Mouse (Mus musculus) frontal cortex, adult 2 months (tissue): Measurements from ENCODE around the gene Zc3h12c. TPM values are rescaled to one million over a fixed set of nuclear protein-coding genes. Genes with fewer than 3 reads are reported as not detected.
A peak's percentile ranks its signal among the peaks of the same experiment; 100 is the strongest.

Experiments used
- DNase-seq, 2 experiments: peaks; one replicate each; pipeline ENCODE4 v3.0.0; 2022; ENCODE audit warnings: low spot score in 1 of 2; ENCODE audit errors: extremely low spot score in 1 of 2
- polyA plus RNA-seq: library from polyadenylated mRNA; depleted of rRNA; stranded (reverse); fragments of >200 nt; gene quantifications from 2 replicates; pipeline ENCODE4 v1.2.3, GENCODE M21; 2012

The Zc3h12c gene
- polyA plus RNA-seq, 1 experiment = 6.4 TPM

GRCm38 (mm10) chr9:52167506-52167862 lies 888 bp downstream of the Zc3h12c start:
- peak in 1 of 2 experiments; percentile 59 for DNase-seq

- DNase-seq = no peak
Observed at GRCm38 (mm10) chr9:52167084-52167483, 1.3 kb downstream of the Zc3h12c start.

DNA sequence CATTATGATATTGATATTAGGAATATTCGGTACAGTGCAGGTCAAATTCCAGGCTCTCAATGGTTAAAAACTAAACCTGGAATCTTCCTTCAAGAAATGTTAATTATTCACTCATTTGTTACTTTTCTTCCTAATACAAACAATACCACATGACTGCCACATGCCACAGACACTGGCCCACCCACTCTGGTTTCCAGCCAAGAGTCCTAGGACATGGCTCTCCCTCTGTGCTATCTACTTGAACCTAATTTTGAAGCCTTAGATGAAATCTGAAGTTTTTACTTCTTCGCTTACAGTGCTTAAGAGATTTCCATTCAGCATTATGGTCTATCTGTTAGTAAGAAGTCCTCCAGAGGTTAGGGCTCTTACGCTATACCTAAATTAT lies 2.7 kb downstream of the Zc3h12c start:
- DNase-seq = no peak

GRCm38 (mm10) chr9:52165076-52165705 lies 3.2 kb downstream of the Zc3h12c start:
- DNase-seq = no peak

GRCm38 (mm10) chr9:52160512-52160911 lies 7.9 kb downstream of the Zc3h12c start:
- DNase-seq = no peak

DNA sequence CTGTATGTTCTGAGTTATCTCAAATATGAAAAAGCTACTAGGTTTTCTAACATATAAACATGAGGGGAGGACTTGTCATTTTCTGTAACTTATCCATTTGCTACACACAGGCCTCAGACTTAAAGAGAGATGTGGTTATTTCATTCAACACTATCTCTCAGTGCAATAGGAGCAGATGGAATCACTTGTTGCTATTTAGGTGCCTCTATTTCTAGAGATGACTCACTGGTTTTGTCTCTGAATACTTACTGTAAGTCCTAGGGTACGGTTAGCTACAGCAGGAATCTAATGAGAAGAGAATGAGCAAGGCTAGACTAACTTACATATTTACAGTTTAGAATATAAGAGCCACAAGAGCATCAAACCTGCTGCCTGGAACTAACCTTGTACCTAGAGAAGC lies 9.8 kb downstream of the Zc3h12c start:
- peak; percentile 21 to 66 for DNase-seq

- DNase-seq = no peak
Observed at GRCm38 (mm10) chr9:52155417-52155816, 13.0 kb downstream of the Zc3h12c start.

GRCm38 (mm10) chr9:52154253-52154652 lies 14.1 kb downstream of the Zc3h12c start:
- no peak for DNase-seq

DNA sequence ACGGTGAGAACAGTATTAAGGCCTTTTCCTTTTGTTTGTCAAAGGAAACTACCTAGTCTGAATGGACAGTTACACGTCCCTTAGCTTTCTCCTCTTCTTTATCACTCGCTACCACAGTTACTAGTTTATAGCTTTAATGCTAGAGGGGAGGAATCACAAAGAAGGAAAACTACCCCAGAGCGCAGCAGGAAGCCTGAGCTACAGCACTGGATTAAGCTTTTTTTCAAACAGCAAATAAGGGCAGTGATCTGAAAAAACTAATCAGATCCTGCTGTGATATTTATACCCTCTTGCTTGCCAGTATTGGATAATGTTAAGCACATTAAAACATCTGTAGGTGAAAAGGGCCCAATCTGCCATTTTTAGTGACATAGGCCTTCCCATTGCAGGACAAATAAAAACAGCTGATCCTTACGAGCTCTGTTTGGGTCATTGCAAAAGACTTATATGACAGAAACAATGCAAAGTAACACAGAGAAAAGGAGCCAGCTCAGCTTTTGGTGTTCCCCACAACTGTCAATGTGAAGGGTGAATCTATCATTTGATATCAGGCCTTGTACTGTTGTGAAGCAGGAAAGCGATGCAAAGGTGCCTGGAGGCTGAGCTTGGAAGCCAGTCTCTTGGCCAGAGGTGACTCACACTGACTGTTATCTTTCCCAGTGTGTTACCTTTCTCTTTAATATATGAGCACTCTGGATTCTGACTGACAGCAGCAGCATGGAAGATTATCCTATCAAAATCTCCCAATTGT lies 16.1 kb downstream of the Zc3h12c start:
- DNase-seq = no peak

- no peak for DNase-seq
Observed at GRCm38 (mm10) chr9:52149768-52150167, 18.6 kb downstream of the Zc3h12c start.

DNA sequence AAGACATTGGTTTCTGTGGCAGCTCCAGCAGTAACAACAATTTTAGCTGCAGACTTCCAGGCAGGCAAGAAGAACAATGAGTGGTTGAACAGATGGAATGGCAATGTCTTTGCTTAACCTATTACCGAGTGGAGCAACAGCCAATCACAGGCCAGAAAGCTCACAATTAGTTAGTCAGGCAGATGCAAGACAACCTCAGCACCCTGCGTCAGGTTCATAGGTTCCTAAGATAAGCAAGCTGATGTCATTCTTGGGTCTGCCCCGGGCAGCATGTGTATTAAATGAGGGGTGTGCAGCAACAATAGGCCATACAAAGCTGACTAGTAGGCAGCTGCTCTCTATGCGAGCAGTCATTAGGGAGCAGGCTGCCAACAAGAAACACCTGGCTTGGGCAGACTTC lies 19.1 kb downstream of the Zc3h12c start:
- no peak for DNase-seq

- DNase-seq = no peak
Observed at GRCm38 (mm10) chr9:52148831-52149230, 19.5 kb downstream of the Zc3h12c start.

GRCm38 (mm10) chr9:52148311-52148710 lies 20.1 kb downstream of the Zc3h12c start:
- DNase-seq = no peak

DNA sequence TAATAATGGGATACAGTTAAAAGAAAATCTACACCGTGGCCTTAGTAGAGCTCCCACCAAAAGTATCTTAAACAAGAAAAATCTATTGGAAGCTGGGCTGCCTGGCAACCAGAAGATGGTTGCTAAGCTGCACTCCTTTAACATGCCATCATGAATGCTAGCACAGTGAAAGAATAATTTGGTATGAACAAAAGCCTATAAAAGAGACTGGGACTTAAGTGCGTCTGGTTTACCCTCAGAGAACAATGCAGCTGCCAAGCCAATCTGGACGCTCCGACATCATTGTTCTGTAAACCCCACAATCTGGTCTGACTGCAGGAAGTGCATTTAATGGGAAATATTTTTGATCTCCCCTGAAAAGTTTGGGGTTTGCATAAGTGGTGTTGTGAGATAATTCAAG lies 22.1 kb downstream of the Zc3h12c start:
- DNase-seq = no peak

DNA sequence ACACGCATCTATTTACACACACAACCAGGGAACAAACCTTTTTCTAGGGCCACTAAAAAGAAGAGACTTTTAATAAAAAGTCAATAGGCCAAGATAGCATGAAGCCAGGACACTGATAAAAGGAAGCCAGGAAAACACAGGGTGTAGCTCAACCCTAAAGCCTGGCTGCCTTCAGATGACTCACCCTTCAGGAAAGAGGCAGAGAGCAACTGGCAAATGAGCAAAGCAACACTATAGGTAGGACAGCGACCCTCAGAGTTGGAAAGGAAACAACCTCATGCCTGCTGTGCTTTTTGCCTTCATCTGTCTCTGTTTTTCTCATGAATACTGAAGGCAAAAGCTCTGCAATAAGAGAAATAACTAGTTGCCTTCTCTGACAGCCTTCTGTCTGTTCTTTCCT lies 35.6 kb downstream of the Zc3h12c start:
- DNase-seq = no peak

DNA sequence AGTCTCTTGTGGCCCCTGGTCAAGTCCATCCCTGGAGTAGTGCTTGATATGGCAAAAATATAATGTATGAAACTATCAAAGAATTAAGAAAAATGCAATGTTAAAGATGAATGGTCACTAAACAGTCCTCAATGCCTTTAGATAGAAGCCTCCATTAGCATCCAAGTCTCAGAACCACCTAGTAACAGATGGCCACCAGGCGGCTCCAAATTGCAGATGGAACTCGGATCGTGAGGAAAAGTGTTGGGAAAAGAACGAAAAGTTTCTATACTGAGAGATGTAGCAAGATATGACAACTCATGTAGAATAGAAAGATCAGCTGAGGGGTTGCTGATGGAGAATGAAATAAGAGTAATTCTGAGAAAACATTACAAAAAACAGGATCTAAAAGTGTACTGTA lies 38.0 kb downstream of the Zc3h12c start:
- peak in 1 of 2 experiments; percentile 61 for DNase-seq

DNA sequence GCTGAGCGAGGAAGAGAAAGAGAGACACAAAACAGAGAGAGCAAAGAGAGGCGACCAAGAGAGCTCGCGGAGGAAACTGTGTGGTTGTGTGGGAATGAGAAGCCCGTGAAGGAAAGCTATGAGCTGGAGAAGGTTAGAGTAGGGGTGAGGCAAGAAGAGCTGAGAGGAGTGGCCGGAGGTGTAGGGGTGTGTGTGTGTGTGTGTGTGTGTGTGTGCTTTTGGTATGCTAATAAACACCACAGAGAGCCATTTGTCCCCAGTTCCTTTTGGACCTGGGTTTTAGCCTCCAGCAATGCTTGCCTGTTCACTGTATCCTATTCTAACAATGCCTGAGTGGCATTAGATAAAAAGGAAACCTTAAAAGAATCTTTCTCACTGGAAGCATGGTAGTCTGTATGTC lies 43.1 kb downstream of the Zc3h12c start:
- no peak for DNase-seq

GRCm38 (mm10) chr9:52119212-52119611 lies 49.2 kb downstream of the Zc3h12c start:
- no peak for DNase-seq

GRCm38 (mm10) chr9:52113091-52113490 lies 55.3 kb downstream of the Zc3h12c start:
- DNase-seq = no peak

GRCm38 (mm10) chr9:52110738-52111137 lies 57.6 kb downstream of the Zc3h12c start:
- no peak for DNase-seq

DNA sequence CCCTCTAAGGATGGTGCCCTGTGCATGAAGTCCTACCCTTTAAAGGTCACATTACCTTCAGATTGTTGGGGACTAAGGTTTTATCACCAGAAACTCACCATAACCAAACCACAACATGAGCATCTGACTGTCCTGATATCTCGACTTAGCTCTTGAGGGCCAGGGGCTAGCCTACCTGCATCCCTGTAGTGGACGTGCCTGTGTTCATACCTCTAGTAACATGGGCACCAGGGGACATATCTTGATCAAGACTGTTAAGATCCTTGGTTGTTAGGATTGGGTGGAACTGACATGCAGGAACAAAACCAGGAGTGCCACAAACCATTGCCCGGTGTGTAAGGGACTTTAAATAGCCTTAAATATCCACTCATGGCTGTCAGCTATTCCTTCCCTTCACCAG lies 61.2 kb downstream of the Zc3h12c start:
- DNase-seq = no peak

GRCm38 (mm10) chr9:52105423-52105822 lies 62.9 kb downstream of the Zc3h12c start:
- no peak for DNase-seq
